Mouse (Mus musculus) embryonic facial prominence, embryonic 11.5 days (tissue): ENCODE measurements around the gene Vmn2r72. TPM values are rescaled to one million over a fixed set of nuclear protein-coding genes. Genes with fewer than 3 reads are reported as not detected.

ENCODE experiments used
- ATAC-seq: fragments of 200-750 bp; cut with Nextera tagmentation; replicated peaks from 2 replicates; pipeline ENCODE4 v1.8.0; 2017; ENCODE audit warnings: low read depth; ENCODE audit not compliant: insufficient number of reproducible peaks, low FRiP score, low TSS enrichment
- DNase-seq: peaks from one replicate; pipeline ENCODE4 v3.0.0-alpha.2; 2015; ENCODE audit warnings: low spot score
- H3K27ac ChIP-seq: fragments of 300-500 bp; sonication (generic); replicated peaks from 2 replicates; pipeline ENCODE4 v1.5.1; 2014; ENCODE audit warnings: mild to moderate bottlenecking, low read depth, low read length, control low read depth
- H3K27me3 ChIP-seq: fragments of 300-500 bp; sonication (generic); 2 replicates; pipeline ENCODE4 v1.6.1; 2014; ENCODE audit warnings: mild to moderate bottlenecking, low read length, moderate library complexity, mixed read lengths; ENCODE audit not compliant: control insufficient read depth, insufficient read depth
- H3K36me3 ChIP-seq: fragments of 300-500 bp; sonication (generic); replicated peaks from 2 replicates; pipeline ENCODE4 v1.6.1; 2014; ENCODE audit warnings: low read depth, mild to moderate bottlenecking, low read length, moderate library complexity, mixed read lengths; ENCODE audit not compliant: control insufficient read depth, insufficient read depth
- H3K4me1 ChIP-seq: fragments of 300-500 bp; sonication (generic); 2 replicates; pipeline ENCODE4 v1.6.1; 2014; ENCODE audit warnings: low read length, mixed read lengths; ENCODE audit not compliant: control insufficient read depth, insufficient read depth
- H3K4me2 ChIP-seq: fragments of 300-500 bp; sonication (generic); 2 replicates; pipeline ENCODE4 v1.6.1; 2014; ENCODE audit warnings: low read depth, mild to moderate bottlenecking, control low read depth, low read length, moderate library complexity
- H3K4me3 ChIP-seq: fragments of 300-500 bp; sonication (generic); 2 replicates; pipeline ENCODE4 v1.5.1; 2014; ENCODE audit warnings: low read depth, low read length, control low read depth
- H3K9ac ChIP-seq: fragments of 300-500 bp; sonication (generic); replicated peaks from 2 replicates; pipeline ENCODE4 v1.6.1; 2014; ENCODE audit warnings: mild to moderate bottlenecking, control low read depth, low read length
- H3K9me3 ChIP-seq: fragments of 300-500 bp; sonication (generic); replicated peaks from 2 replicates; pipeline ENCODE4 v1.6.1; 2016; ENCODE audit warnings: mild to moderate bottlenecking, low read length, inconsistent platforms, mixed read lengths; ENCODE audit not compliant: control insufficient read depth
- WGBS: fragments of 180-500 bp; shearing (Covaris S2); extraction: QIAGEN DNeasy Blood & Tissue Kit; methylation state at CpG from one replicate; pipeline ENCODE4 v1.1.7; 2014; 5-methylcytosine and 5-hydroxymethylcytosine counted together
- polyA plus RNA-seq: library from polyadenylated mRNA; unstranded; fragments of >200 nt; fragmentation: Nextera tagmentation; extraction: Ambion mirVana; gene quantifications from 2 replicates; pipeline ENCODE4 v1.2.1, GENCODE M21; 2014

The Vmn2r72 gene
- not detected in 2 replicates for polyA plus RNA-seq

DNA sequence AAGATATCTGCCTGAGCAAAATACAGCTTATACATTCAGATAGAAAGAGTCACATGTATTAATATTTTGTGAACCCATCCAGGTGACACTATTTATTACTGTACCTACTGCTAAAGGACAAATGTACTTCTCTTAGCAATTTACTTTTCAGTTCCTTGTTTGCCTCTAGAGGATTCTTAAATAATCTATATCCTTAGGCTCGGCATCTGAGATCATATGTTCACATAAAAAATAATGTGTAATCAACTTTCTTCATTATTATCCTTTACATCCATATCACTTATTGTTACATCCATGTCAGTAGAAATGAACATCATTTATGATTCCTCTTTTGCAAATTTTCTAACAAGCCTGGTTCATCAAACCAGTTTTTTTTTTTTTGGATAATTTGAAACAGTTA lies at the start of gene Vmn2r72:
Gene Vmn2r72 (minus strand): TSS at position 101 of the 400 bp plus-strand sequence.
- Histone ChIP-seq H3K36me3 (no peaks in the 10 kb centered on the region), H3K27ac (no peak within 1 kb of the TSS), H3K9me3 (no peaks in the 10 kb centered on the region), H3K27me3 (no peaks in the 10 kb centered on the region), H3K9ac (no peak within 1 kb of the TSS), H3K4me2 (no peak within 1 kb of the TSS), H3K4me1 (no peaks in the 10 kb centered on the region), H3K4me3 (no peak within 1 kb of the TSS)
- 88% methylated on average over 1 of the region's 1 CpGs for WGBS
- ATAC-seq (no peak), DNase-seq (no peak)

Other genes with a start within 250 kb of the Vmn2r72 start
- not detected in 2 replicates for gene Vmn2r71, start 192.0 kb downstream of the Vmn2r72 start, polyA plus RNA-seq
- not detected in 2 replicates for gene Vmn2r70, start 185.9 kb downstream of the Vmn2r72 start, polyA plus RNA-seq
- gene Vmn2r73, start 121.2 kb upstream of the Vmn2r72 start, polyA plus RNA-seq = not detected in 2 replicates
- gene Vmn2r74, start 206.5 kb upstream of the Vmn2r72 start, polyA plus RNA-seq = not detected in 2 replicates